Mouse (Mus musculus): ENCODE data around the gene Iqschfp.

DNA sequence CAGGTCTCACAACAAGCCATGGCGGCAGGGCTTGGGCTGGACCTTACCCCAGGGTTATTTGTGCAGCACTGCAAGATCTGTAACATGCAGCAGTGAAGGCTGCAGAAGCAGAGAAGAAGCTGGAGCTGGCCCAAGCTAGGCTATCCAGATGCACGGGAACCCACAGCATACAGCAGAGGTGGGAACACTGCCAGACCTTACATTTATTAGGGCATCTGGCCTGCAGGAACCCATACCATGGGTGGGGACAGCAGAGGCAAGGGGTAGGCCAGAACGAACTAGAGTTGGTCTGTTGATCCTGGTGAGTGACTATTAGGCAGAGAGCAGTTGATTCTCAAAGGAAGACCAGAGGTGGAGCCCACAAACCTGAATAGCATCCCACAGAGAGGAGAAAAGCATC lies 351.2 kb downstream of the Iqschfp start:
- TF ChIP-seq CTCF (IDR thresholded peaks at IDR 0.05; ENCODE audit: control insufficient read depth, insufficient read depth, low read length) (no peak), POLR2A (IDR thresholded peaks at IDR 0.05; ENCODE audit: borderline replicate concordance, control insufficient read depth, low read depth, low read length) (no peak)
